Mouse (Mus musculus): ENCODE data around the gene Azin2. TPM values are rescaled to one million over a fixed set of nuclear protein-coding genes. Genes with fewer than 3 reads are reported as not detected.

Gene Azin2
- total RNA-seq, 2 experiments from 2014 or later, result 27.7 to 31.0 TPM

- no peak for DNase-seq (ENCODE audit: low spot score in 2 of 2)
These were observed 59.9 kb downstream of the Azin2 start for GRCm38 (mm10) chr4:128902390-128902789.

- no peak for DNase-seq (ENCODE audit: low spot score in 2 of 2)
These were observed 61.8 kb downstream of the Azin2 start for GRCm38 (mm10) chr4:128900484-128900883.

GRCm38 (mm10) chr4:128899332-128899731, 62.9 kb downstream of the Azin2 start:
- DNase-seq (ENCODE audit: low spot score in 2 of 2), result peak; percentile 86 to 91

GRCm38 (mm10) chr4:128897911-128898421, 64.3 kb downstream of the Azin2 start:
- no peak for DNase-seq (ENCODE audit: low spot score in 2 of 2)

- no peak for DNase-seq (ENCODE audit: low spot score in 2 of 2)
These were observed 65.6 kb downstream of the Azin2 start for GRCm38 (mm10) chr4:128896667-128897066.

- DNase-seq (ENCODE audit: low spot score in 2 of 2), result no peak
These were observed 66.4 kb downstream of the Azin2 start for GRCm38 (mm10) chr4:128895841-128896240.

- DNase-seq (ENCODE audit: low spot score in 2 of 2), result no peak
These were observed 68.1 kb downstream of the Azin2 start for GRCm38 (mm10) chr4:128894112-128894511.

GRCm38 (mm10) chr4:128892188-128892587, 70.1 kb downstream of the Azin2 start:
- DNase-seq (ENCODE audit: low spot score in 2 of 2), result no peak

GRCm38 (mm10) chr4:128891746-128892145, 70.5 kb downstream of the Azin2 start:
- no peak for DNase-seq (ENCODE audit: low spot score in 2 of 2)

GRCm38 (mm10) chr4:128891157-128891556, 71.1 kb downstream of the Azin2 start:
- DNase-seq (ENCODE audit: low spot score in 2 of 2), result peak; percentile 72 to 77

GRCm38 (mm10) chr4:128889752-128890630, 72.3 kb downstream of the Azin2 start:
- DNase-seq (ENCODE audit: low spot score in 2 of 2), result no peak

- no peak for DNase-seq (ENCODE audit: low spot score in 2 of 2)
These were observed 73.7 kb downstream of the Azin2 start for GRCm38 (mm10) chr4:128888436-128888990.

- DNase-seq (ENCODE audit: low spot score in 2 of 2), result peak in 1 of 2 experiments; percentile 55
These were observed 74.6 kb downstream of the Azin2 start for GRCm38 (mm10) chr4:128887641-128888091.

- DNase-seq (ENCODE audit: low spot score in 2 of 2), result no peak
These were observed 75.2 kb downstream of the Azin2 start for GRCm38 (mm10) chr4:128887026-128887425.

GRCm38 (mm10) chr4:128886571-128886970, 75.7 kb downstream of the Azin2 start:
- DNase-seq (ENCODE audit: low spot score in 2 of 2), result no peak

- DNase-seq (ENCODE audit: low spot score in 2 of 2), result no peak
These were observed 76.7 kb downstream of the Azin2 start for GRCm38 (mm10) chr4:128885540-128885939.

- DNase-seq (ENCODE audit: low spot score in 2 of 2), result no peak
These were observed 77.5 kb downstream of the Azin2 start for GRCm38 (mm10) chr4:128884711-128885095.

- DNase-seq (ENCODE audit: low spot score in 2 of 2), result peak; percentile 54 to 62
These were observed 78.2 kb downstream of the Azin2 start for GRCm38 (mm10) chr4:128883801-128884710.

GRCm38 (mm10) chr4:128883379-128883781, 78.9 kb downstream of the Azin2 start, which contains the start of gene Trim62:
Gene Trim62, plus strand, starts transcription at chr4:128883580.
- DNase-seq (ENCODE audit: low spot score in 2 of 2), result peak; percentile 66 to 79

Data from layer of hippocampus, postnatal 10 days (tissue).